Mouse (Mus musculus) MEL (cell line): ENCODE data around the gene Sema6d. TPM values are rescaled to one million over a fixed set of nuclear protein-coding genes. Genes with fewer than 3 reads are reported as not detected.

Source experiments
- DNase-seq: peaks from one replicate; pipeline ENCODE4 v3.0.0; 2011; ENCODE audit warnings: low read depth, low spot score
- H3K27ac ChIP-seq: 2 replicates; pipeline ENCODE4 v1.5.1; 2012; ENCODE audit warnings: low read depth, mild to moderate bottlenecking, control low read depth, low read length, moderate library complexity; ENCODE audit not compliant: control insufficient read depth
- H3K27me3 ChIP-seq, 2 experiments: fragments of 150-350 bp in 1 of 2; sonication (generic) in 1 of 2; 2 replicates each; pipeline ENCODE4 v1.6.1; 2012; ENCODE audit warnings: low read length in 2 of 2, mild to moderate bottlenecking in 2 of 2, improper control_type of control experiment in 1 of 2, moderate library complexity in 1 of 2; ENCODE audit not compliant: insufficient read depth in 2 of 2, control insufficient read depth in 1 of 2
- H3K36me3 ChIP-seq, 2 experiments: 2 replicates each; pipeline ENCODE4 v1.6.1; 2012 to 2014; ENCODE audit warnings: low read length in 2 of 2, improper control_type of control experiment in 1 of 2, inconsistent platforms in 1 of 2, mild to moderate bottlenecking in 1 of 2; ENCODE audit not compliant: insufficient read depth in 2 of 2, control insufficient read depth in 1 of 2
- H3K4me1 ChIP-seq, 2 experiments: fragments of 150-350 bp in 1 of 2; sonication (generic) in 1 of 2; 2 replicates each; pipeline ENCODE4 v1.6.1; 2012; ENCODE audit warnings: low read length in 2 of 2, improper control_type of control experiment in 1 of 2, mild to moderate bottlenecking in 1 of 2; ENCODE audit not compliant: insufficient read depth in 2 of 2, control insufficient read depth in 1 of 2
- H3K4me3 ChIP-seq, 2 experiments: fragments of 150-350 bp in 1 of 2; sonication (generic) in 1 of 2; 2 replicates each; pipeline ENCODE4 v1.5.1; 2012; ENCODE audit warnings: low read depth in 2 of 2, low read length in 2 of 2, mild to moderate bottlenecking in 2 of 2, moderate library complexity in 2 of 2, control low read depth in 1 of 2, improper control_type of control experiment in 1 of 2; ENCODE audit not compliant: control insufficient read depth in 1 of 2, insufficient read depth in 1 of 2
- H3K79me2 ChIP-seq: 2 replicates; pipeline ENCODE4 v1.6.1; 2012; ENCODE audit warnings: mild to moderate bottlenecking, low read length, moderate library complexity; ENCODE audit not compliant: control insufficient read depth, poor library complexity, insufficient read depth
- H3K9ac ChIP-seq: 2 replicates; pipeline ENCODE4 v1.6.1; 2012; ENCODE audit warnings: low read depth, mild to moderate bottlenecking, control low read depth, low read length, moderate library complexity; ENCODE audit not compliant: control insufficient read depth, poor library complexity, severe bottlenecking
- H3K9me3 ChIP-seq: fragments of 150-350 bp; sonication (generic); replicated peaks from 2 replicates; pipeline ENCODE4 v1.6.1; 2012; ENCODE audit warnings: mild to moderate bottlenecking, low read length, improper control_type of control experiment, moderate library complexity; ENCODE audit not compliant: insufficient read depth
- BHLHE40 ChIP-seq: IDR thresholded peaks from 2 replicates; pipeline ENCODE4 v1.6.1; 2012; ENCODE audit warnings: low read depth, mild to moderate bottlenecking, inconsistent platforms, low read length, improper control_type of control experiment, borderline replicate concordance
- CHD1 ChIP-seq: IDR thresholded peaks from 2 replicates; pipeline ENCODE4 v1.6.1; 2012; ENCODE audit warnings: low read depth, mild to moderate bottlenecking, inconsistent platforms, low read length, improper control_type of control experiment
- CHD2 ChIP-seq: IDR thresholded peaks from 2 replicates; pipeline ENCODE4 v1.6.1; 2011; ENCODE audit warnings: low read length, improper control_type of control experiment
- CTCF ChIP-seq, 3 experiments: IDR thresholded peaks in 2 of 3; conservative IDR thresholded peaks in 1 of 3; 2 replicates each; pipeline ENCODE4 v1.5.1; 2011 to 2012; ENCODE audit warnings: low read length in 3 of 3, low read depth in 2 of 3, mild to moderate bottlenecking in 2 of 3, improper control_type of control experiment in 1 of 3, inconsistent platforms in 1 of 3, mixed read lengths in 1 of 3, moderate library complexity in 1 of 3; ENCODE audit not compliant: control insufficient read depth in 1 of 3, insufficient read depth in 1 of 3, poor library complexity in 1 of 3, severe bottlenecking in 1 of 3
- GABPA ChIP-seq: IDR thresholded peaks from 2 replicates; pipeline ENCODE4 v1.6.1; 2012; ENCODE audit warnings: low read depth, mild to moderate bottlenecking, inconsistent platforms, low read length, improper control_type of control experiment, moderate library complexity
- GATA1 ChIP-seq: IDR thresholded peaks from 2 replicates; pipeline ENCODE4 v1.6.1; 2011; ENCODE audit warnings: low read depth, low read length, improper control_type of control experiment
- KAT2A ChIP-seq: conservative IDR thresholded peaks from 2 replicates; pipeline ENCODE4 v1.6.1; 2012; ENCODE audit warnings: low read depth, low read length, improper control_type of control experiment, inconsistent platforms
- MEF2A ChIP-seq: IDR thresholded peaks from 2 replicates; pipeline ENCODE4 v1.6.1; 2014; ENCODE audit warnings: low read depth, mild to moderate bottlenecking, inconsistent platforms, low read length, improper control_type of control experiment; ENCODE audit not compliant: poor library complexity, insufficient replicate concordance, severe bottlenecking; ENCODE audit errors: extremely low read depth
- MXI1 ChIP-seq: IDR thresholded peaks from 2 replicates; pipeline ENCODE4 v1.6.1; 2011; ENCODE audit warnings: mild to moderate bottlenecking, low read depth, low read length, improper control_type of control experiment
- MYB ChIP-seq: IDR thresholded peaks from 2 replicates; pipeline ENCODE4 v1.6.1; 2011; ENCODE audit warnings: mild to moderate bottlenecking, low read depth, low read length, improper control_type of control experiment
- MYC ChIP-seq: IDR thresholded peaks from 2 replicates; pipeline ENCODE4 v1.6.1; 2011; ENCODE audit warnings: low read depth, mild to moderate bottlenecking, low read length, improper control_type of control experiment, moderate library complexity
- NELFE ChIP-seq: IDR thresholded peaks from 2 replicates; pipeline ENCODE4 v1.6.1; 2011; ENCODE audit warnings: low read depth, low read length, improper control_type of control experiment
- POLR2A ChIP-seq, 2 experiments: IDR thresholded peaks; 2 replicates each; pipeline ENCODE4 v1.6.1; 2011 to 2012; ENCODE audit warnings: low read length in 2 of 2, mild to moderate bottlenecking in 2 of 2, control low read depth in 1 of 2, improper control_type of control experiment in 1 of 2, low read depth in 1 of 2, moderate library complexity in 1 of 2; ENCODE audit not compliant: control insufficient read depth in 1 of 2, insufficient read depth in 1 of 2, poor library complexity in 1 of 2
- POLR2AphosphoS2 ChIP-seq: IDR thresholded peaks from 2 replicates; pipeline ENCODE4 v1.6.1; 2011; ENCODE audit warnings: low read length, improper control_type of control experiment
- POLR2AphosphoS5 ChIP-seq: IDR thresholded peaks from 2 replicates; pipeline ENCODE4 v1.6.1; 2012; ENCODE audit warnings: low read depth, borderline replicate concordance, mild to moderate bottlenecking, inconsistent platforms, low read length, moderate library complexity, mixed read lengths
- RCOR1 ChIP-seq: IDR thresholded peaks from 2 replicates; pipeline ENCODE4 v1.6.1; 2012; ENCODE audit warnings: low read depth, mild to moderate bottlenecking, inconsistent platforms, low read length, improper control_type of control experiment
- SIN3A ChIP-seq: IDR thresholded peaks from 2 replicates; pipeline ENCODE4 v1.6.1; 2012; ENCODE audit warnings: low read length, improper control_type of control experiment, inconsistent platforms
- SMC3 ChIP-seq: IDR thresholded peaks from 2 replicates; pipeline ENCODE4 v1.6.1; 2011; ENCODE audit warnings: low read depth, low read length, improper control_type of control experiment
- TCF12 ChIP-seq: IDR thresholded peaks from 2 replicates; pipeline ENCODE4 v1.6.1; 2014; ENCODE audit warnings: low read depth, mild to moderate bottlenecking, inconsistent platforms, low read length, improper control_type of control experiment, moderate library complexity
- UBTF ChIP-seq: IDR thresholded peaks from 2 replicates; pipeline ENCODE4 v1.6.1; 2012; ENCODE audit warnings: low read depth, mild to moderate bottlenecking, inconsistent platforms, low read length, improper control_type of control experiment, moderate library complexity, borderline replicate concordance; ENCODE audit not compliant: insufficient read depth
- USF2 ChIP-seq, 2 experiments: IDR thresholded peaks; 2 replicates each; pipeline ENCODE4 v1.6.1; 2011 to 2012; ENCODE audit warnings: improper control_type of control experiment in 2 of 2, low read length in 2 of 2, borderline replicate concordance in 1 of 2, inconsistent platforms in 1 of 2, low read depth in 1 of 2, mild to moderate bottlenecking in 1 of 2; ENCODE audit not compliant: insufficient read depth in 1 of 2
- ZC3H11A ChIP-seq: IDR thresholded peaks from 2 replicates; pipeline ENCODE4 v1.6.1; 2012; ENCODE audit warnings: low read depth, mild to moderate bottlenecking, inconsistent platforms, low read length, improper control_type of control experiment
- polyA plus RNA-seq, 2 experiments: library from polyadenylated mRNA; stranded (reverse) in 1 of 2; unstranded in 1 of 2; fragments of >175 nt in 1 of 2; fragments of >200 nt in 1 of 2; gene quantifications; 2 replicates each; pipeline versions ENCODE4 v1.2.1 to v1.2.4; 2012; ENCODE audit warnings: low replicate concordance in 2 of 2, low read depth in 1 of 2; ENCODE audit not compliant: insufficient read length in 2 of 2, insufficient read depth in 1 of 2, missing spikeins in 1 of 2
- total RNA-seq: library from RNA; depleted of rRNA; stranded (reverse); fragments of 300-350 nt; gene quantifications from 2 replicates; pipeline ENCODE4 v1.2.3, GENCODE M21; 2012

Gene Sema6d
- total and polyA plus RNA-seq, 3 experiments: not detected

GRCm38 (mm10) chr2:124289356-124289755 lies 199.6 kb downstream of the Sema6d start (continued):
- TF ChIP-seq GABPA (no peak), MXI1 (no peak), SIN3A (no peak), TCF12 (no peak)
- TF ChIP-seq, all 39 proteins: peak for 0

- no peaks in the 10 kb centered on the region for H3K36me3 ChIP-seq
- no peak overlapping the region for H3K27ac ChIP-seq
- H3K27me3 ChIP-seq: no peaks in the 10 kb centered on the region
- no peaks in the 10 kb centered on the region for H3K4me1 ChIP-seq
- H3K4me3 ChIP-seq: no peak overlapping the region
- no peaks in the 10 kb centered on the region for H3K9me3 ChIP-seq
- no peaks in the 10 kb centered on the region for H3K79me2 ChIP-seq
- no peak for TF ChIP-seq POLR2AphosphoS2
- no peak for TF ChIP-seq MYB
- no peak overlapping the region for H3K9ac ChIP-seq
- no peak for DNase-seq
Observed at GRCm38 (mm10) chr2:124291145-124291544, 201.4 kb downstream of the Sema6d start.

- no peak overlapping the region for H3K27ac ChIP-seq
- H3K27me3 ChIP-seq: no peaks in the 10 kb centered on the region
- H3K4me3 ChIP-seq: no peak overlapping the region
- no peaks in the 10 kb centered on the region for H3K9me3 ChIP-seq
- no peaks in the 10 kb centered on the region for H3K4me1 ChIP-seq
- TF ChIP-seq MEF2A (no peak), KAT2A (no peak), BHLHE40 (no peak), MYC (no peak)
- H3K36me3 ChIP-seq: no peaks in the 10 kb centered on the region
- no peak overlapping the region for H3K9ac ChIP-seq
- DNase-seq: no peak
- H3K79me2 ChIP-seq: no peaks in the 10 kb centered on the region
Observed at GRCm38 (mm10) chr2:124293601-124294000, 203.8 kb downstream of the Sema6d start.

GRCm38 (mm10) chr2:124298351-124298750 lies 208.6 kb downstream of the Sema6d start:
- no peak overlapping the region for H3K9ac ChIP-seq
- no peak overlapping the region for H3K4me3 ChIP-seq
- H3K36me3 ChIP-seq: no peaks in the 10 kb centered on the region
- no peak overlapping the region for H3K27ac ChIP-seq
- no peaks in the 10 kb centered on the region for H3K4me1 ChIP-seq
- no peak for TF ChIP-seq ZC3H11A
- no peak for TF ChIP-seq POLR2A (IDR thresholded peaks at IDR 0.05; ENCODE audit: control insufficient read depth in 1 of 2, insufficient read depth in 1 of 2, low read depth in 1 of 2, low read length in 2 of 2, poor library complexity in 1 of 2)
- TF ChIP-seq POLR2AphosphoS5: no peak
- no peak for TF ChIP-seq GABPA
- TF ChIP-seq MEF2A: no peak
- no peak for TF ChIP-seq NELFE
- no peak for TF ChIP-seq RCOR1
- TF ChIP-seq MYC: no peak
- TF ChIP-seq SMC3: no peak
- no peak for TF ChIP-seq UBTF
- no peak for TF ChIP-seq CHD2
- no peak for TF ChIP-seq CHD1
- no peak for TF ChIP-seq CTCF (IDR thresholded peaks at IDR 0.05 in 2 of 3, conservative IDR thresholded peaks at IDR 0.05 in 1 of 3; ENCODE audit: control insufficient read depth in 1 of 3, insufficient read depth in 1 of 3, low read depth in 2 of 3, low read length in 3 of 3, poor library complexity in 1 of 3, severe bottlenecking in 1 of 3)
- TF ChIP-seq BHLHE40: no peak
- TF ChIP-seq SIN3A: no peak
- TF ChIP-seq USF2 (IDR thresholded peaks at IDR 0.05; ENCODE audit: borderline replicate concordance in 1 of 2, insufficient read depth in 1 of 2, low read depth in 1 of 2, low read length in 2 of 2): no peak
- no peak for TF ChIP-seq GATA1
- TF ChIP-seq, all 39 proteins: peak for 0
- Histone ChIP-seq H3K27me3 (no peaks in the 10 kb centered on the region), H3K9me3 (no peaks in the 10 kb centered on the region), H3K79me2 (no peaks in the 10 kb centered on the region)
- DNase-seq: no peak
